Mouse (Mus musculus) CH12.LX (cell line): ENCODE results near the gene Klre1. TPM values are rescaled to one million over a fixed set of nuclear protein-coding genes. Genes with fewer than 3 reads are reported as not detected.
"Not testable (repeated sequence)": the region's sequence is repeated elsewhere in the genome, so short reads cannot be mapped to it uniquely, and the experiment has no call there.

Experiments
- DNase-seq: peaks from one replicate; pipeline ENCODE4 v3.0.0-alpha.2; 2013; ENCODE audit errors: extremely low read depth
- H3K27ac ChIP-seq: 2 replicates; pipeline ENCODE4 v1.5.1; 2012; ENCODE audit warnings: low read depth, mild to moderate bottlenecking, control low read depth, moderate library complexity; ENCODE audit not compliant: insufficient read depth
- H3K27me3 ChIP-seq: replicated peaks from 2 replicates; pipeline ENCODE3; 2012; ENCODE audit warnings: inconsistent platforms
- H3K36me3 ChIP-seq, 2 experiments: replicated peaks in 1 of 2; 2 replicates each; pipeline versions ENCODE3 to v1.6.1; 2012; ENCODE audit warnings: inconsistent platforms in 1 of 2, low read length in 1 of 2, mild to moderate bottlenecking in 1 of 2, mixed read lengths in 1 of 2, moderate library complexity in 1 of 2; ENCODE audit not compliant: control insufficient read depth in 1 of 2, insufficient read depth in 1 of 2
- H3K4me1 ChIP-seq, 2 experiments: 2 replicates each; pipeline ENCODE4 v1.6.1; 2012; ENCODE audit warnings: inconsistent platforms in 1 of 2, moderate library complexity in 1 of 2; ENCODE audit not compliant: insufficient read depth in 2 of 2, control insufficient read depth in 1 of 2
- H3K4me2 ChIP-seq: 2 replicates; pipeline ENCODE4 v1.6.1; 2012; ENCODE audit warnings: low read depth, mild to moderate bottlenecking, control low read depth; ENCODE audit not compliant: poor library complexity, insufficient read depth, severe bottlenecking
- H3K4me3 ChIP-seq, 3 experiments: fragments of 150-350 bp in 1 of 3; sonication (generic) in 1 of 3; replicated peaks in 1 of 3; 2 replicates each; pipeline versions ENCODE3 to v1.5.1; 2011 to 2012; ENCODE audit warnings: low read depth in 2 of 3, low read length in 2 of 3, mild to moderate bottlenecking in 2 of 3, moderate library complexity in 2 of 3, control low read depth in 1 of 3, improper control_type of control experiment in 1 of 3, inconsistent platforms in 1 of 3, mixed read lengths in 1 of 3; ENCODE audit not compliant: poor library complexity in 1 of 3
- H3K79me2 ChIP-seq: replicated peaks from 2 replicates; pipeline ENCODE4 v1.6.1; 2012; ENCODE audit warnings: mild to moderate bottlenecking, moderate library complexity; ENCODE audit not compliant: control insufficient read depth, poor library complexity, insufficient read depth, severe bottlenecking; ENCODE audit errors: extremely low read depth
- H3K9ac ChIP-seq: 2 replicates; pipeline ENCODE4 v1.6.1; 2012; ENCODE audit warnings: low read depth, mild to moderate bottlenecking, control low read depth, moderate library complexity; ENCODE audit not compliant: insufficient read depth
- H3K9me3 ChIP-seq: replicated peaks from 2 replicates; pipeline ENCODE3; 2012; ENCODE audit warnings: low read length, inconsistent platforms, mixed read lengths
- EP300 ChIP-seq: IDR thresholded peaks from 2 replicates; pipeline ENCODE4 v1.6.1; 2011; ENCODE audit warnings: low read length, improper control_type of control experiment
- NELFE ChIP-seq: IDR thresholded peaks from 2 replicates; pipeline ENCODE4 v1.6.1; 2011; ENCODE audit warnings: low read depth, low read length, improper control_type of control experiment
- POLR2AphosphoS2 ChIP-seq: IDR thresholded peaks from 2 replicates; pipeline ENCODE4 v1.6.1; 2011; ENCODE audit warnings: low read depth, low read length, improper control_type of control experiment
- RAD21 ChIP-seq: IDR thresholded peaks from 2 replicates; pipeline ENCODE4 v1.6.1; 2011; ENCODE audit warnings: low read depth, mild to moderate bottlenecking, low read length, improper control_type of control experiment, moderate library complexity
- dilution Hi-C: fragments of 300-500 bp; cut with MboI; formaldehyde crosslinking; loops from 2 replicates; pipeline ENCODE4 v1.14.3; 2020; ENCODE audit warnings: low sequenced_read_pairs; ENCODE audit not compliant: extremely low pct_unique_long_range_greater_than_20kb, extremely low pct_ligation_motif_present
- in situ Hi-C: fragments of 300-500 bp; cut with MboI; formaldehyde crosslinking; loops from 3 replicates; pipeline ENCODE4 v1.14.3; 2019; ENCODE audit warnings: low sequenced_read_pairs, low pct_ligation_motif_present, low pct_unique_long_range_greater_than_20kb, mixed read lengths
- polyA plus RNA-seq: library from polyadenylated mRNA; unstranded; fragments of >175 nt; gene quantifications from 2 replicates; pipeline ENCODE4 v1.2.1, GENCODE M21; 2012; ENCODE audit warnings: low read depth; ENCODE audit not compliant: insufficient read length
- total RNA-seq, 2 experiments: library from RNA; depleted of rRNA; stranded (reverse); fragments of 300-350 nt in 1 of 2; fragments of >200 nt in 1 of 2; gene quantifications; 2 replicates each; pipeline ENCODE4 v1.2.3; 2012 to 2014

The Klre1 gene
- total and polyA plus RNA-seq, 3 experiments, result not detected

GRCm38 (mm10) chr6:129623735-129624134, 46.0 kb downstream of the Klre1 start, which contains the start of gene Klrk1:
TSS of gene Klrk1 (minus strand) at chr6:129623864.
- DNase-seq, result peak; percentile 2
- Histone ChIP-seq H3K4me1 (no peaks in the 10 kb centered on the region), H3K79me2 (no peaks in the 10 kb centered on the region), H3K27me3 (no peaks in the 10 kb centered on the region)
- dilution Hi-C loops, result no loop called here
- TF ChIP-seq RAD21, result no peak
- no peak for TF ChIP-seq POLR2AphosphoS2
- no peak for TF ChIP-seq EP300
- TF ChIP-seq NELFE, result no peak
- TF ChIP-seq, all 38 proteins: peak for 0
- H3K9me3 ChIP-seq, result no peaks in the 10 kb centered on the region
- 0 out of 2 replicates have a peak within 1 kb of the TSS, but pooled peaks have one; percentile 13 for H3K4me2 ChIP-seq
- H3K4me3 ChIP-seq, result no peak within 1 kb of the TSS
- no peak within 1 kb of the TSS for H3K27ac ChIP-seq
- H3K36me3 ChIP-seq, result no peaks in the 10 kb centered on the region
- no peak within 1 kb of the TSS for H3K9ac ChIP-seq
- in situ Hi-C loops, result no loop called here

- H3K4me2 ChIP-seq, H3K9ac ChIP-seq, H3K27ac ChIP-seq, in situ Hi-C loops, H3K79me2 ChIP-seq, H3K9me3 ChIP-seq, dilution Hi-C loops, H3K4me3 ChIP-seq, DNase-seq, H3K36me3 ChIP-seq, H3K27me3 ChIP-seq, H3K4me1 ChIP-seq: not testable (repeated sequence)
These were observed 53.3 kb downstream of the Klre1 start for GRCm38 (mm10) chr6:129631046-129631445.

Other genes starting within 250 kb of the Klre1 start
- gene 4922502D21Rik, start 246.1 kb upstream of the Klre1 start, total RNA-seq (2012; rRNA removed), result 2.0 and 2.8 TPM in 2 replicates
- gene 4922502D21Rik, start 246.1 kb upstream of the Klre1 start, total RNA-seq (2014; rRNA removed), result 0.23 and 0.42 TPM in 2 replicates
- 0.46 and 0.61 TPM in 2 replicates for gene 4922502D21Rik, start 246.1 kb upstream of the Klre1 start, polyA plus RNA-seq
- gene Clec12a, start 235.2 kb upstream of the Klre1 start, total RNA-seq (2012; rRNA removed), result 1.7 TPM in 2 replicates
- gene Clec12a, start 235.2 kb upstream of the Klre1 start, total RNA-seq (2014; rRNA removed), result 11.9 and 12.6 TPM in 2 replicates
- gene Clec12a, start 235.2 kb upstream of the Klre1 start, polyA plus RNA-seq, result 6.5 and 8.0 TPM in 2 replicates
- not detected in 2 replicates for gene Clec12b, start 192.0 kb upstream of the Klre1 start, total RNA-seq (2012; rRNA removed)
- not detected in 2 replicates for gene Clec12b, start 192.0 kb upstream of the Klre1 start, total RNA-seq (2014; rRNA removed)
- gene Clec12b, start 192.0 kb upstream of the Klre1 start, polyA plus RNA-seq, result not detected in 2 replicates
- not detected in 2 replicates for gene Clec1b, start 180.6 kb upstream of the Klre1 start, total RNA-seq (2012; rRNA removed)
- not detected in 2 replicates for gene Clec1b, start 180.6 kb upstream of the Klre1 start, total RNA-seq (2014; rRNA removed)
- gene Clec1b, start 180.6 kb upstream of the Klre1 start, polyA plus RNA-seq, result not detected in 2 replicates
- gene Clec9a, start 169.0 kb upstream of the Klre1 start, total RNA-seq (2012; rRNA removed), result not detected in 2 replicates
- gene Clec9a, start 169.0 kb upstream of the Klre1 start, total RNA-seq (2014; rRNA removed), result not detected in 2 replicates
- gene Clec9a, start 169.0 kb upstream of the Klre1 start, polyA plus RNA-seq, result not detected in 2 replicates
- not detected in 2 replicates for gene Clec1a, start 125.9 kb upstream of the Klre1 start, total RNA-seq (2012; rRNA removed)
- gene Clec1a, start 125.9 kb upstream of the Klre1 start, total RNA-seq (2014; rRNA removed), result not detected in 2 replicates
- not detected in 2 replicates for gene Clec1a, start 125.9 kb upstream of the Klre1 start, polyA plus RNA-seq
- not detected in 2 replicates for gene Olr1, start 70.7 kb upstream of the Klre1 start, total RNA-seq (2012; rRNA removed)
- not detected in 2 replicates for gene Olr1, start 70.7 kb upstream of the Klre1 start, total RNA-seq (2014; rRNA removed)
- not detected in 2 replicates for gene Olr1, start 70.7 kb upstream of the Klre1 start, polyA plus RNA-seq
- gene Tmem52b, start 65.3 kb upstream of the Klre1 start, total RNA-seq (2012; rRNA removed), result not detected in 2 replicates
- not detected in 2 replicates for gene Tmem52b, start 65.3 kb upstream of the Klre1 start, total RNA-seq (2014; rRNA removed)
- not detected in 2 replicates for gene Tmem52b, start 65.3 kb upstream of the Klre1 start, polyA plus RNA-seq
- gene Gabarapl1, start 44.7 kb upstream of the Klre1 start, total RNA-seq (2012; rRNA removed), result 43.9 and 46.3 TPM in 2 replicates
- gene Gabarapl1, start 44.7 kb upstream of the Klre1 start, total RNA-seq (2014; rRNA removed), result 75.2 and 80.8 TPM in 2 replicates
- gene Gabarapl1, start 44.7 kb upstream of the Klre1 start, polyA plus RNA-seq, result 96.2 and 102 TPM in 2 replicates
- gene Klrd1, start 13.9 kb downstream of the Klre1 start, total RNA-seq (2012; rRNA removed), result not detected in 2 replicates
- gene Klrd1, start 13.9 kb downstream of the Klre1 start, total RNA-seq (2014; rRNA removed), result 0.49 TPM in 1 of 2 replicates, not detected in the other
- gene Klrd1, start 13.9 kb downstream of the Klre1 start, polyA plus RNA-seq, result not detected in 2 replicates
- not detected in 2 replicates for gene Klrk1, start 46.0 kb downstream of the Klre1 start, total RNA-seq (2012; rRNA removed)
- gene Klrk1, start 46.0 kb downstream of the Klre1 start, total RNA-seq (2014; rRNA removed), result not detected in 2 replicates
- gene Klrk1, start 46.0 kb downstream of the Klre1 start, polyA plus RNA-seq, result not detected in 2 replicates
- not detected in 2 replicates for gene Klrc3, start 65.4 kb downstream of the Klre1 start, total RNA-seq (2012; rRNA removed)
- not detected in 2 replicates for gene Klrc3, start 65.4 kb downstream of the Klre1 start, total RNA-seq (2014; rRNA removed)
- not detected in 2 replicates for gene Klrc3, start 65.4 kb downstream of the Klre1 start, polyA plus RNA-seq
- gene Klrc2, start 82.8 kb downstream of the Klre1 start, total RNA-seq (2012; rRNA removed), result not detected in 2 replicates
- gene Klrc2, start 82.8 kb downstream of the Klre1 start, total RNA-seq (2014; rRNA removed), result not detected in 2 replicates
- not detected in 2 replicates for gene Klrc2, start 82.8 kb downstream of the Klre1 start, polyA plus RNA-seq
- gene Klrc1, start 101.1 kb downstream of the Klre1 start, total RNA-seq (2012; rRNA removed), result not detected in 2 replicates
- not detected in 2 replicates for gene Klrc1, start 101.1 kb downstream of the Klre1 start, total RNA-seq (2014; rRNA removed)
- not detected in 2 replicates for gene Klrc1, start 101.1 kb downstream of the Klre1 start, polyA plus RNA-seq
- gene Klri1, start 139.2 kb downstream of the Klre1 start, total RNA-seq (2012; rRNA removed), result not detected in 2 replicates
- gene Klri1, start 139.2 kb downstream of the Klre1 start, total RNA-seq (2014; rRNA removed), result not detected in 2 replicates
- gene Klri1, start 139.2 kb downstream of the Klre1 start, polyA plus RNA-seq, result not detected in 2 replicates
- not detected in 2 replicates for gene Klri2, start 162.6 kb downstream of the Klre1 start, total RNA-seq (2012; rRNA removed)
- gene Klri2, start 162.6 kb downstream of the Klre1 start, total RNA-seq (2014; rRNA removed), result not detected in 2 replicates
- gene Klri2, start 162.6 kb downstream of the Klre1 start, polyA plus RNA-seq, result not detected in 2 replicates
- gene Gm156, start 206.4 kb downstream of the Klre1 start, total RNA-seq (2012; rRNA removed), result not detected in 2 replicates
- gene Gm156, start 206.4 kb downstream of the Klre1 start, total RNA-seq (2014; rRNA removed), result not detected in 2 replicates
- not detected in 2 replicates for gene Gm156, start 206.4 kb downstream of the Klre1 start, polyA plus RNA-seq